Mouse (Mus musculus) olfactory bulb, adult 2 months (tissue): ENCODE measurements around the gene Lipc.

Experiments used
- CTCF ChIP-seq: fragments of 200-500 bp; IDR thresholded peaks from 2 replicates; pipeline ENCODE4 v1.5.1; 2012; ENCODE audit warnings: low read depth, mild to moderate bottlenecking, low read length, moderate library complexity; ENCODE audit not compliant: insufficient read depth
- POLR2A ChIP-seq: fragments of 200-500 bp; IDR thresholded peaks from 2 replicates; pipeline ENCODE4 v1.6.1; 2012; ENCODE audit warnings: mild to moderate bottlenecking, low read depth, low read length, moderate library complexity; ENCODE audit not compliant: insufficient read depth

- TF ChIP-seq POLR2A (no peak), CTCF (no peak)
Measured at GRCm38 (mm10) chr9:70827911-70828310, 124.1 kb downstream of the Lipc start.
